ENCODE assay signal across 9 mouse cellular contexts in the genomic region with DNA sequence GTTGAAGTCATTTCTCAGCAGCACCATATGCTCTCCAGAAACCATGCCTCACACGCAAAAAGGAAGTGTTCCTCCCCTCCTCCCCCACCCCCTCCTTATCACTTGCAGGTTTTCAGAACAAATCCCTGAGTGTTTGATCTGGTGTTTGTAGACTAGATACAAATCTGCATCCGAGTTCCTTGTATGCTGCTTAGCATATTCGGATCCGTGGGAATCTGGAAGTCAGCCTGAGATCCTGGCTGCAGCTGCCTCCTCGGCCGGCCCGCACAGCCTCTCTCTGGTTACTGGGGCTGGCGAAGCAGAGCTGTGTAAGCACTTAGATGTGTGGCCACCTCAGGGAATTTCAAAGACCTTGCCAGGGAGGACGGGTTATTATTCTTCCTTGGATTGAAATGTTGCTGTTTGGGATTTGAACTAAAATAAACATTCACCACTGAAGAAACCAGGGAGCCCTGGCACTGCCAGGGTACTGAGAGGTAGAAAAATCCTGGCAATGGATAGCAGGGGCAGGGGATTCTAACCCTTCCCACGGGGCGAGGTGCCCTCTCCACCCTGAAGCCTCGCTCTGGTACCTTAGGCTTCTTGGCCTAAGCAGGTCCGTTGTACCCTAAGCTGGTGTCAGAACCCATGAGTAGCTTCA.
A peak's percentile ranks its signal among the peaks of the same experiment; 100 is the strongest.
DNase-seq lines count a peak whose midpoint lies in the region; ATAC-seq lines count a peak whose summit lies in the region.
"Had no signal": no experiment of that assay in that cellular context is flagged by ENCODE, and none has a peak within 500 bp of the region (broad histone marks: within the 10 kb centered on the region; RNA-seq: fewer than 3 reads in every experiment).

No protein-coding gene starts in this region.

- WGBS in neural tube, embryonic 11.5 days = 10% methylated on average over 13 of the region's 13 CpGs

- no peaks in the 10 kb centered on the region for H3K36me3 ChIP-seq in neural tube, embryonic 11.5 days (ENCODE audit: control insufficient read depth, insufficient read depth, low read length)

- no peak overlapping the region for H3K4me3 ChIP-seq in neural tube, embryonic 11.5 days (ENCODE audit: low read depth, low read length)

- H3K4me2 ChIP-seq in neural tube, embryonic 11.5 days (ENCODE audit: low read depth) = 0 out of 2 replicates have a peak overlapping the region, but pooled peaks have one; percentile 5

- H3K9me3 ChIP-seq in neural tube, embryonic 11.5 days (ENCODE audit: control insufficient read depth, low read length) = no peaks in the 10 kb centered on the region

- peaks cover 34% of the 10 kb centered on the region for H3K4me1 ChIP-seq in neural tube, embryonic 11.5 days (ENCODE audit: control insufficient read depth, insufficient read depth, low read length)

- peak overlapping the region; percentile 22; the same call in 1 of the 2 replicates for H3K9ac ChIP-seq in neural tube, embryonic 11.5 days (ENCODE audit: low read length)
- H3K9ac ChIP-seq: liver, embryonic 14.5 days had no signal

- intact Hi-C loops in left cerebral cortex, postnatal 36 days (cut with DNase I) = loop anchor here (5.0 kb wide), 1 partner anchor 56 kb away; no protein-coding TSS in a partner anchor

- H3K27ac ChIP-seq in neural tube, embryonic 11.5 days (ENCODE audit: low read depth, low read length) = peak overlapping the region; percentile 82
- H3K27ac ChIP-seq: liver, embryonic 14.5 days had no signal

- DNase-seq in embryo, embryonic 10 days (ENCODE audit: low spot score) = peak; percentile 63
- DNase-seq in gastrocnemius, postnatal 10 days = peak; percentile 74
- DNase-seq in kidney, adult 11 months = peak; percentile 60
- peak; percentile 65 to 72 for DNase-seq in left cerebral cortex, postnatal 36 days (ENCODE audit: low spot score in 2 of 2)
- peak; percentile 53 for DNase-seq in neural tube, embryonic 11.5 days (ENCODE audit: low spot score)
- DNase-seq in thymus, postnatal 4 days = no peak
- DNase-seq in c-Kit-positive CD71-positive TER-119-positive erythroid progenitor cells, embryonic 14.5 days (ENCODE audit: low spot score) = no peak

- H3K27me3 ChIP-seq in neural tube, embryonic 11.5 days (ENCODE audit: control insufficient read depth, insufficient read depth, low read length) = no peaks in the 10 kb centered on the region

- peak; percentile 69 for ATAC-seq in cerebellum, adult (ENCODE audit: insufficient number of reproducible peaks, low FRiP score, low TSS enrichment)
- ATAC-seq in neural tube, embryonic 11.5 days (ENCODE audit: insufficient read depth, low FRiP score, low TSS enrichment) = peak; percentile 69

Comparison
In these comparisons a context has a peak if more than half of its experiments do, and no peak if none do; other contexts are left out.
1. DNase-seq: peak in embryo, embryonic 10 days (single experiment), gastrocnemius, postnatal 10 days (single experiment), kidney, adult 11 months (single experiment), left cerebral cortex, postnatal 36 days (2 of 2) and neural tube, embryonic 11.5 days (single experiment); none in thymus, postnatal 4 days (single experiment) and c-Kit-positive CD71-positive TER-119-positive erythroid progenitor cells, embryonic 14.5 days (single experiment).